9 mouse cellular contexts compared by ENCODE assay signal in the genomic region with DNA sequence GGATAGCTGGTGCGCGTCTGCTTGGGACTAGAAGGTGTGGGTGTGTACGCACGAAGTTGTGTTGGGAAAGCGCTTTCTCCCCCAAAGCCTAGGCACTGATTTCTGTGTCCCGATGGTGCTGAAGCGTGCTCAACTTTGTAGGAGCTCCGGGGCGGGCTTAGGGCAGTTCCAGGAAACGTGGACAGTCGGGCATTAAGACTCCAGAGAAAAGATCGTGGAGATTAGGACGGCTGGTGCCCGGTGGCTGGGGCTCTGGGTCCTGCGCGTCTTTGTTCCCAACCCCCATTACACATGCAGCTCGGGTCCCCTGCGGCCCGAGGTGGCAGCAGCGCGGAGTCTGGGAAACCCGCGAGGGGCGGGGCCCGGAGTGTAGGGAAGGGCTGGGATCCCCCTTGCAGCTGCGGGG. TPM values are rescaled to one million over a fixed set of nuclear protein-coding genes. Genes with fewer than 3 reads are reported as not detected.
A peak's percentile ranks its signal among the peaks of the same experiment; 100 is the strongest.
DNase-seq lines count a peak whose midpoint lies in the region; ATAC-seq and TF ChIP-seq lines count a peak whose summit lies in the region.
"Had no signal": no experiment of that assay in that cellular context is flagged by ENCODE, and none has a peak within 500 bp of the region (broad histone marks: within the 10 kb centered on the region; RNA-seq: fewer than 3 reads in every experiment).

No protein-coding gene starts in this region.

- peak overlapping the region; percentile 97 for H3K27ac ChIP-seq in kidney, embryonic 16.5 days (ENCODE audit: low read length)
- no peak overlapping the region for H3K27ac ChIP-seq in liver, postnatal 0 days (ENCODE audit: low read depth)
- peak overlapping the region; percentile 98 for H3K27ac ChIP-seq in neural tube, embryonic 15.5 days (replicated peaks)

- TF ChIP-seq CTCF in liver, postnatal 0 days (IDR thresholded peaks at IDR 0.05; ENCODE audit: low read depth) = no peak

- WGBS in kidney, embryonic 16.5 days = 0% methylated on average over 26 of the region's 26 CpGs
- under 1% methylated on average over 25 of the region's 26 CpGs for WGBS in liver, postnatal 0 days (ENCODE audit: insufficient replicate concordance)
- under 1% methylated on average over 26 of the region's 26 CpGs for WGBS in neural tube, embryonic 15.5 days

- no peaks in the 10 kb centered on the region for H3K27me3 ChIP-seq in kidney, embryonic 16.5 days (ENCODE audit: insufficient read depth, low read length)
- peaks cover 15% of the 10 kb centered on the region for H3K27me3 ChIP-seq in liver, postnatal 0 days (ENCODE audit: insufficient read depth, low read length)
- no peaks in the 10 kb centered on the region for H3K27me3 ChIP-seq in neural tube, embryonic 15.5 days (replicated peaks)

- peaks cover 38% of the 10 kb centered on the region for H3K4me1 ChIP-seq in kidney, embryonic 16.5 days (ENCODE audit: insufficient read depth, low read length)
- peaks cover 23% of the 10 kb centered on the region for H3K4me1 ChIP-seq in liver, postnatal 0 days (ENCODE audit: insufficient read depth)
- H3K4me1 ChIP-seq in neural tube, embryonic 15.5 days = peaks cover 47% of the 10 kb centered on the region

- peak; percentile 18; the same call in 1 of the 2 replicates for ATAC-seq in kidney, embryonic 16.5 days (ENCODE audit: low FRiP score, low TSS enrichment)
- ATAC-seq in liver, postnatal 0 days = no peak
- no peak for ATAC-seq in neural tube, embryonic 15.5 days (ENCODE audit: low FRiP score)

- DNase-seq in ovary, postnatal 36 days (ENCODE audit: low spot score) = peak; percentile 57
- DNase-seq in ovary, postnatal 14 days (ENCODE audit: low spot score) = no peak
- DNase-seq in cerebellum, postnatal 4 days (ENCODE audit: low spot score in 2 of 2) = peak; percentile 22 to 48
- DNase-seq in heart, adult 8-10 months (ENCODE audit: low spot score) = peak; percentile 16
- peak; percentile 33 for DNase-seq in liver, postnatal 0 days
- DNase-seq in spleen, postnatal 10 days (ENCODE audit: low spot score in 2 of 2) = no peak

- H3K9ac ChIP-seq in kidney, embryonic 16.5 days (replicated peaks; ENCODE audit: low read length) = peak overlapping the region; percentile 100
- H3K9ac ChIP-seq in liver, postnatal 0 days (replicated peaks) = peak overlapping the region; percentile 87
- peak overlapping the region; percentile 100 for H3K9ac ChIP-seq in neural tube, embryonic 15.5 days (replicated peaks)

- peak overlapping the region; percentile 88 for H3K4me3 ChIP-seq in kidney, embryonic 16.5 days (ENCODE audit: low read length)
- H3K4me3 ChIP-seq in liver, postnatal 0 days (ENCODE audit: low read depth, low read length) = peak overlapping the region; percentile 68
- peak overlapping the region; percentile 94 for H3K4me3 ChIP-seq in neural tube, embryonic 15.5 days (replicated peaks)

- no peaks in the 10 kb centered on the region for H3K9me3 ChIP-seq in kidney, embryonic 16.5 days (ENCODE audit: low read length)
- H3K9me3 ChIP-seq in liver, postnatal 0 days (ENCODE audit: low read length) = no peaks in the 10 kb centered on the region
- H3K9me3 ChIP-seq in neural tube, embryonic 15.5 days (replicated peaks) = no peaks in the 10 kb centered on the region

- no peaks in the 10 kb centered on the region; the same call in 1 of the 2 replicates for H3K36me3 ChIP-seq in kidney, embryonic 16.5 days (ENCODE audit: insufficient read depth, low read length)
- no peaks in the 10 kb centered on the region for H3K36me3 ChIP-seq in liver, postnatal 0 days (replicated peaks; ENCODE audit: insufficient read depth, low read length)
- H3K36me3 ChIP-seq in neural tube, embryonic 15.5 days = no peaks in the 10 kb centered on the region

- TF ChIP-seq EP300 in liver, postnatal 0 days (IDR thresholded peaks at IDR 0.05; ENCODE audit: low read depth) = no peak

- peak overlapping the region; percentile 96 for H3K4me2 ChIP-seq in kidney, embryonic 16.5 days (replicated peaks; ENCODE audit: low read depth, low read length)
- peak overlapping the region; percentile 93 for H3K4me2 ChIP-seq in liver, postnatal 0 days (ENCODE audit: low read depth, low read length)
- peak overlapping the region; percentile 67 for H3K4me2 ChIP-seq in neural tube, embryonic 15.5 days

RNA-seq across cellular contexts. Expression of a gene that starts 1.3 kb away (rescaled TPM):
- 1 to 10 TPM; 3.5 to 7.6 (median 5.4) TPM for total RNA-seq in heart, adult 8-10 months (2022)
- 18.7 and 23.6 TPM in 2 replicates for polyA plus RNA-seq in kidney, embryonic 16.5 days (2015; fragmentation: Nextera tagmentation; extraction: Ambion mirVana)
- 2.2 and 4.1 TPM in 2 replicates for polyA plus RNA-seq in liver, postnatal 0 days (2015; fragmentation: Nextera tagmentation; extraction: Ambion mirVana)
- polyA plus RNA-seq in neural tube, embryonic 15.5 days (2015; fragmentation: Nextera tagmentation; extraction: Ambion mirVana) = 32.9 and 43.2 TPM in 2 replicates

RNA-seq across cellular contexts. Expression of a gene that starts 37.9 kb away (rescaled TPM):
- under 1 TPM in 2 of 4 experiments, not detected in 2; 0.31 to 0.47 TPM for total RNA-seq in heart, adult 8-10 months (2022)
- polyA plus RNA-seq in kidney, embryonic 16.5 days (2015; fragmentation: Nextera tagmentation; extraction: Ambion mirVana) = 0.08 and 0.12 TPM in 2 replicates
- polyA plus RNA-seq in liver, postnatal 0 days (2015; fragmentation: Nextera tagmentation; extraction: Ambion mirVana) = not detected in 2 replicates
- polyA plus RNA-seq in neural tube, embryonic 15.5 days (2015; fragmentation: Nextera tagmentation; extraction: Ambion mirVana) = not detected in 2 replicates
- total RNA-seq: left cerebral cortex, adult 8-10 months had no signal

RNA-seq across cellular contexts. Expression of a gene that starts 41.5 kb away (rescaled TPM):
- 1 to 10 TPM; 2.4 to 3.3 (median 2.8) TPM for total RNA-seq in heart, adult 8-10 months (2022)
- 24.8 and 27.9 TPM in 2 replicates for polyA plus RNA-seq in kidney, embryonic 16.5 days (2015; fragmentation: Nextera tagmentation; extraction: Ambion mirVana)
- 3.0 and 3.8 TPM in 2 replicates for polyA plus RNA-seq in liver, postnatal 0 days (2015; fragmentation: Nextera tagmentation; extraction: Ambion mirVana)
- 44.9 and 50.1 TPM in 2 replicates for polyA plus RNA-seq in neural tube, embryonic 15.5 days (2015; fragmentation: Nextera tagmentation; extraction: Ambion mirVana)

RNA-seq across cellular contexts. Expression of a gene that starts 46.1 kb away (rescaled TPM):
- total RNA-seq in heart, adult 8-10 months (2022) = under 1 TPM; 0.25 to 0.41 (median 0.39) TPM
- polyA plus RNA-seq in kidney, embryonic 16.5 days (2015; fragmentation: Nextera tagmentation; extraction: Ambion mirVana) = 34.7 and 35.8 TPM in 2 replicates
- 8.2 and 9.2 TPM in 2 replicates for polyA plus RNA-seq in liver, postnatal 0 days (2015; fragmentation: Nextera tagmentation; extraction: Ambion mirVana)
- 2.8 and 3.0 TPM in 2 replicates for polyA plus RNA-seq in neural tube, embryonic 15.5 days (2015; fragmentation: Nextera tagmentation; extraction: Ambion mirVana)

Comparison
In these comparisons a context has a peak if more than half of its experiments do, and no peak if none do; other contexts are left out.
1. DNase-seq: peak in ovary, postnatal 36 days (single experiment), cerebellum, postnatal 4 days (2 of 2), heart, adult 8-10 months (single experiment) and liver, postnatal 0 days (single experiment); none in ovary, postnatal 14 days (single experiment) and spleen, postnatal 10 days (0 of 2).
2. Peak in every context shown above with its lines, with median percentiles within 50 percentile points of each other: H3K4me2 ChIP-seq, H3K4me3 ChIP-seq and H3K9ac ChIP-seq.